Mouse (Mus musculus) liver, embryonic 16.5 days (tissue): Measurements from ENCODE around the gene Pnpla2. TPM values are rescaled to one million over a fixed set of nuclear protein-coding genes. Genes with fewer than 3 reads are reported as not detected.
A peak's percentile ranks its signal among the peaks of the same experiment; 100 is the strongest.

Experiments used
- ATAC-seq: fragments of 200-750 bp; cut with Nextera tagmentation; 2 replicates; pipeline ENCODE4 v1.8.0; 2017; ENCODE audit warnings: low read depth, mild to moderate bottlenecking, moderate number of reproducible peaks, moderate library complexity
- H3K27ac ChIP-seq: fragments of 300-500 bp; sonication (generic); 2 replicates; pipeline ENCODE4 v1.5.1; 2014; ENCODE audit warnings: mild to moderate bottlenecking, low read length
- H3K27me3 ChIP-seq: fragments of 300-500 bp; sonication (generic); 2 replicates; pipeline ENCODE4 v1.6.1; 2014; ENCODE audit warnings: low read depth, low read length, mixed read lengths; ENCODE audit not compliant: control insufficient read depth, insufficient read depth
- H3K36me3 ChIP-seq: fragments of 300-500 bp; sonication (generic); 2 replicates; pipeline ENCODE4 v1.6.1; 2014; ENCODE audit warnings: mild to moderate bottlenecking; ENCODE audit not compliant: control insufficient read depth, insufficient read depth
- H3K4me1 ChIP-seq: fragments of 300-500 bp; sonication (generic); 2 replicates; pipeline ENCODE4 v1.6.1; 2014; ENCODE audit warnings: low read depth, low read length, mixed read lengths; ENCODE audit not compliant: control insufficient read depth
- H3K4me2 ChIP-seq: fragments of 300-500 bp; sonication (generic); 2 replicates; pipeline ENCODE4 v1.6.1; 2014; ENCODE audit warnings: low read depth, low read length, mixed read lengths
- H3K4me3 ChIP-seq: fragments of 300-500 bp; sonication (generic); 2 replicates; pipeline ENCODE4 v1.5.1; 2014; ENCODE audit warnings: low read depth, mild to moderate bottlenecking, low read length
- H3K9ac ChIP-seq: fragments of 300-500 bp; sonication (generic); 2 replicates; pipeline ENCODE4 v1.6.1; 2014; ENCODE audit warnings: low read depth, low read length
- H3K9me3 ChIP-seq: fragments of 300-500 bp; sonication (generic); replicated peaks from 2 replicates; pipeline ENCODE4 v1.6.1; 2016; ENCODE audit warnings: low read length; ENCODE audit not compliant: control insufficient read depth
- WGBS: fragments of 180-500 bp; shearing (Covaris S2); extraction: QIAGEN DNeasy Blood & Tissue Kit; methylation state at CpG from one replicate; pipeline ENCODE4 v1.1.7; 2014; ENCODE audit not compliant: insufficient replicate concordance; 5-methylcytosine and 5-hydroxymethylcytosine counted together
- polyA plus RNA-seq: library from polyadenylated mRNA; unstranded; fragments of >200 nt; fragmentation: Nextera tagmentation; extraction: Ambion mirVana; gene quantifications from 2 replicates; pipeline ENCODE4 v1.2.1, GENCODE M21; 2015

Pnpla2 gene
- polyA plus RNA-seq, 1 experiment from 2014 or later = 15.5 TPM

DNA sequence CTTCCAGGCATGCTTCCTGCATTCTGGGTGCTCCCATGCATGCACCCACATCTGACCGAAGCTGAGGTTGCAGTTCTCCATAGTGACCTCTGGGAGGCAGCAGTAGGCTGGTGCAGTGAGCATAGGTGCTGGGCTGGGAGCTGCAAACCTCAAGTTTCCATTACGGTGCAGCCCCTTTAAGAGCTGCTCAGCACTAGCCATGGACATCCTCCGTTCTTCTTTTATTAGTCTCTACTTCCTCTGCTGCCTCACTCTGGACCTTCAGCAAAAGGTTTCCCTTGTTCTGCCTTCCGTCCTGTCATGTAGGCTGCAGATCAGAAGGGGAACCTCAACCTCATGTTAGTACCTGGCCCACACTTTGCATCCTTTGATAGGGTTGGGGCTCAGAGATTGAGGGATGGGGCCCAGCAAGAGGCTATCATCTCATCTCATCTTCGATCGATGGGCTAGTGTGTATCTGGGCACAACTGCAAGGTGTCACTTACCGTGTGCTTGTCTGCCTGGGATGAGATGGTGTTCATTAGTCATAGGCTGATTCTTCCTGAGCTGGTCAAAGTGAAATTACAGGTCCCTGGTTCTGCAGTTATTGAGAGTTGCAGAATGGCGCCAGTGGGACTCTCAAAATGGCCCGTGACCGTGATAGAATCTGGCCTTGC lies 26.0 kb downstream of the Pnpla2 start:
- 5% methylated on average over 10 of the region's 10 CpGs for WGBS

DNA sequence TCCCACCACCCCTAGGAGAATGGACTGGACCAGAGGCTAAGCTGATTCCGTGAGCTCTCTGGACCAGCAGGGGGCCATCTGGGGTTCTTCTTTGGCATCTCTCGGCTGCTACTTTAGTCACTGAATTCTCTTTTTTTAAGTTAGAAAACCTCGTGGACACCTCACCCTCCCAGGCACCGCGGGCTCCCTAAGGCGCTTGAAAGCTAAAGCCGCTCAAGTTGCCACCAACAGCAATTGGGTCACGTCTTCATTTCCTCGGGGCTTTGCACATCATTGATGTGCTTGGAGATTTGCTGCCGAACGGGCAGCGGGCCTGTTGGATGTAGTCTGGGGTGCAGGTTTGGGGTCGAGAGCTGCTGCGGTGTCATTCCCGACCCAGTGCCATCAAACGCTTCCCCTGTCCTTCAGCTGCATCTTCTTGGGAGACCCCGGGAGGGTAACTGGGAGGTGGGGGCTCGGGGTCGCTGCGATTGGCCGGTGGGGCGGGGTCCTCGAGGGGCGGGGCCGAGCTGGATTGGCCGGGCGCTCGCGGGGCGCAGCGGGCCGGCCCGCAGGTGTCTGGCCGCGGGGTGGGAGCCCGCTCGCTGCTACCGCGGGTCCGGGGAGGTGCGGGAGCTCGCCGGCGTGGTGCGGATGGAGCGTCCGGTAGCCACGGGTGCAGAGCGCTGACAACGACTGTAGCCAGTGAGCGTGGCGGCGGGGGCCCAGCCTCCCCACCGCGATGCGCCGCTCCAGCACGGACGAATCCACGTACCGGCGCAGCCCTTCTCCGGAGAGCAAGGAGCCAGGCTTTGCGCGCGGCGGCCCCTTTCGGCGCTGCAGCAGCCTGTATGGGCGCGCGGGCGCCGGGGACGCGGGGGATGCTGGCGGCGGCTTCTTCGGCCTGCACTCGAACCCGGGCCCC lies 26.8 kb downstream of the Pnpla2 start:
- Histone ChIP-seq H3K9me3 (no peaks in the 10 kb centered on the region), H3K36me3 (peaks cover 6% of the 10 kb centered on the region; the same call in 1 of the 2 replicates), H3K4me2 (peak overlapping the region; percentile 77), H3K4me1 (peaks cover 42% of the 10 kb centered on the region), H3K9ac (peak overlapping the region; percentile 31), H3K27ac (no peak overlapping the region), H3K4me3 (peak overlapping the region; percentile 55), H3K27me3 (peaks cover 26% of the 10 kb centered on the region)
- WGBS = 3% methylated on average over 70 of the region's 81 CpGs
- no peak for ATAC-seq

More for the DNA sequence above, 26.0 kb downstream of the Pnpla2 start:
- ATAC-seq = peak; percentile 40
- Histone ChIP-seq H3K27ac (no peak overlapping the region), H3K4me1 (peaks cover 49% of the 10 kb centered on the region), H3K9me3 (no peaks in the 10 kb centered on the region), H3K4me3 (peak overlapping the region; percentile 55; the same call in 1 of the 2 replicates), H3K4me2 (peak overlapping the region; percentile 77), H3K36me3 (0 out of 2 replicates have a peak, but pooled peaks cover under 1% of the 10 kb centered on the region), H3K9ac (no peak overlapping the region), H3K27me3 (peaks cover 26% of the 10 kb centered on the region)

DNA sequence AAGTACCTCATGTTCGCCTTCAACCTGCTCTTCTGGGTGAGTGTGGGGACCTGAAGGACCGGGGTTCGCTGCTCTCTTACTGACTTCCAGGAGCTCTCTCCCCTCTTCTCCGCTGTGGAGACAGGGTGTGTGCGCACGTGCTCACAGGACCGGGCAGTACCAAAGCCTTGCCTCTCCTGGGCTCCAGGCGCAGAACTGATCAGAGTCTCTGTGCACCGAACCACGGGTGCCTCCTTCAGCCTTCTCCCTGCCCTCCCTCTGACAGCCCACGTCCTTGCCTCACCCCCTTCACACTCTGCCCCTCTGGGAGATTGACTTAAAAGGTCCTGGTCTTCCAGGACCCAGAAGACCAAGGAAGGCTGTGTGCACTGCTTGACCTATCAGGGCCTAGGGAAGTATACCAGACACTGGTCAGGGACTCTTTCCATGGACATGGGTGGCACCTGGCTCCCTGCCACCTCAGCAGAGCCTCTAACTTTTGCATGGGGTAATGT lies 27.6 kb downstream of the Pnpla2 start:
- Histone ChIP-seq H3K36me3 (peaks cover 6% of the 10 kb centered on the region; the same call in 1 of the 2 replicates), H3K4me1 (peaks cover 33% of the 10 kb centered on the region), H3K27me3 (peaks cover 26% of the 10 kb centered on the region), H3K27ac (no peak overlapping the region), H3K4me3 (peak overlapping the region; percentile 55), H3K9ac (peak overlapping the region; percentile 31; the same call in 1 of the 2 replicates), H3K9me3 (no peaks in the 10 kb centered on the region), H3K4me2 (peak overlapping the region; percentile 77)
- 52% methylated on average over 11 of the region's 11 CpGs for WGBS
- ATAC-seq = no peak

- H3K27me3 ChIP-seq = peaks cover 26% of the 10 kb centered on the region
- ATAC-seq = no peak
- no peaks in the 10 kb centered on the region for H3K9me3 ChIP-seq
- peaks cover 6% of the 10 kb centered on the region; the same call in 1 of the 2 replicates for H3K36me3 ChIP-seq
- no peak overlapping the region for H3K27ac ChIP-seq
- H3K4me1 ChIP-seq = peaks cover 27% of the 10 kb centered on the region
- no peak overlapping the region for H3K9ac ChIP-seq
- no peak overlapping the region for H3K4me3 ChIP-seq
- 61% methylated on average over 6 of the region's 6 CpGs for WGBS
- H3K4me2 ChIP-seq = no peak overlapping the region
These were observed 28.2 kb downstream of the Pnpla2 start for GRCm38 (mm10) chr7:141483114-141483653.

DNA sequence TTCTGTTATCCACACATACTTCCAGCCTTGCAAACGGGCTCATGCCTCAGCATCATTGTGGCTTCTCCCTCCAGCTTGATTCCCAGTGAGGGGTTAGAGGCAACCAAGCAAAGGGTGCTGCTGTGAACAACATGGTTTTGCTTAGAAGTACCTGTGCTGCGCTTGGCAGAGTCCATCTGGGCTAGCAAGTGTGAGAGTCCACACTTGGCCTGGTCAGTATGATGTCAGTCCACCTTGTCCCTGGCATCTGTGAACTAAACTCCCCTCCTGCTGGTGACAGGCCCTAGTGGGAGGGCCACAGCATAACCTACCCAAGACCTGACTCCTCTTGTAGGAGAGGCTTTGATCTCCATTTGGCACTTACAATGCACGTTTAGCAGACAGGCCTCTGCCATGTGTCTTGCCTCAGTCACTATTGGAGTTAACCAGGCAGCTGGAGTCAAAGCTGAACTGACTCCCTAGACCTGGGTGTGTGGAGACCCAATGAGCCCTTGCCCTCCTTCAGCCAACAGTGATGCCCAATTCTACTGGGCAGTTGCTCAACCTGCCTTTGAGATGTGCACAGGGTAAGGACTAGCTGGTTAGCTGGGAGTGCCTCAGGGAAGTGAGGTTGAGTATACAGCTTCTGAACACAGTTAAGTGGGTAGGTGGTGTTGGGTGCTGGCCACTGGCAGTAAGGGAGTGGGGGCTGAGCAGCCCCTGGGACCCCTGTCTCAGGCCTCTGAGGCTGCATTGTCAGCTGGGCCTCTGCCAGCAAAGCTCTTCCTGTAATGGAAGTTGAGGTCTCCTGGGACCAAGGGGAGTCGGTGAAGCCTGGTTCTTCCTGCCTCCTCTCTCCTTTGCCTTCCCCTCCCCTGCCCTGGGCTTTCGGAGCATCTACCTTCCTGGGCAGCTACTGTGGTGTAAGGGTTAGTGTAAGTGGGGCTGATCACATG lies 29.5 kb downstream of the Pnpla2 start:
- Histone ChIP-seq H3K9ac (no peak overlapping the region), H3K9me3 (no peaks in the 10 kb centered on the region), H3K27ac (no peak overlapping the region), H3K4me3 (no peak overlapping the region), H3K4me1 (peaks cover 23% of the 10 kb centered on the region), H3K27me3 (peaks cover 26% of the 10 kb centered on the region), H3K4me2 (no peak overlapping the region), H3K36me3 (peaks cover 6% of the 10 kb centered on the region; the same call in 1 of the 2 replicates)
- ATAC-seq = no peak
- 69% methylated on average over 5 of the region's 5 CpGs for WGBS

DNA sequence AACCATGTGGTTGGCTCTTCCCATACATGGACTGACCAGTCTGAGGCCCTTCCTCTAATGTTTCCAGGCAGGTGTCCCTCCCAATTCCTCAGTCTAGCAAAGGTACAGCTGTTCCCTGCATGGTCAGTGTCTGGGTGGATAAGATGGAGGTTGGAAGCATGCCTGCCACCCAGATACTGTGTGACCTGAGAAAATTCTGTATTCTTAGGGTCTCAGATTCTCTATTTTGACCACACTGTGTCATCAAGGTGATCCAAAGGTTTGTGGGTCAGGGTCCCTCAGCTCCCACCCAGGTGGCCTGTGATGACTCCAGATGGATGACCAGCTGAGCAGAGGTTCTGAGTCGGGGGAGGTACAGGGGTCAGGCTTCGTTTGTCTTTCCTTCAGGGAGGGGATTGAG lies 30.2 kb downstream of the Pnpla2 start:
- no peak for ATAC-seq
- Histone ChIP-seq H3K36me3 (peaks cover 6% of the 10 kb centered on the region; the same call in 1 of the 2 replicates), H3K4me1 (peaks cover 23% of the 10 kb centered on the region), H3K4me2 (no peak overlapping the region), H3K27ac (no peak overlapping the region), H3K9me3 (no peaks in the 10 kb centered on the region), H3K27me3 (peaks cover 26% of the 10 kb centered on the region), H3K4me3 (no peak overlapping the region), H3K9ac (no peak overlapping the region)
- WGBS = 51% methylated on average over 2 of the region's 2 CpGs

DNA sequence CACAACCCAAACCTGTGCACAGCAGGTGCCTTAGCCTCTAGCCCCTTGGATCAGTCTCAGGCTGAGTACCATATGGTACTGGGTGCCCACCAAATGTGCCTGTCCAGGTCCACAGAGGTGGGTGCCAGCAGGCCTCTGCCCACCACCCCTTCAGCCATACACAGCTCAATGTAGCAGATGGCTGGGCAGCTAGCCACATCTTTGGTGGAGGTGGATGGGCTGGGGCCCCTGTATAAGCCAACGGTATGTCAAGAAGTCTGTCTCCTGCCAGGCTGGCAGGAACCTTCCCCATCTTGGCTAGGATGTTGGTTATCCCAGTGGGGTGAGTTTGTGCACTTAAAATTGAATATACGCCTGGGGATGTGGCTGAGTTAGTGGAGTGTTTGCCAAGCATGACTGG lies 30.6 kb downstream of the Pnpla2 start:
- Histone ChIP-seq H3K27ac (no peak overlapping the region), H3K9ac (no peak overlapping the region), H3K36me3 (peaks cover 7% of the 10 kb centered on the region; the same call in 1 of the 2 replicates), H3K4me3 (no peak overlapping the region), H3K4me2 (no peak overlapping the region), H3K4me1 (peaks cover 20% of the 10 kb centered on the region), H3K9me3 (no peaks in the 10 kb centered on the region), H3K27me3 (peaks cover 26% of the 10 kb centered on the region)
- no peak for ATAC-seq
- WGBS = 74% methylated on average over 2 of the region's 2 CpGs

GRCm38 (mm10) chr7:141486239-141486638 lies 31.2 kb downstream of the Pnpla2 start:
- Histone ChIP-seq H3K9ac (no peak overlapping the region), H3K4me2 (no peak overlapping the region), H3K27me3 (peaks cover 22% of the 10 kb centered on the region), H3K36me3 (peaks cover 8% of the 10 kb centered on the region; the same call in 1 of the 2 replicates), H3K4me3 (no peak overlapping the region), H3K9me3 (no peaks in the 10 kb centered on the region), H3K4me1 (peaks cover 14% of the 10 kb centered on the region), H3K27ac (no peak overlapping the region)
- no peak for ATAC-seq
- 72% methylated on average over 1 of the region's 1 CpGs for WGBS
